Comparison of ENCODE assay signal across 8 mouse cellular contexts in the genomic region with DNA sequence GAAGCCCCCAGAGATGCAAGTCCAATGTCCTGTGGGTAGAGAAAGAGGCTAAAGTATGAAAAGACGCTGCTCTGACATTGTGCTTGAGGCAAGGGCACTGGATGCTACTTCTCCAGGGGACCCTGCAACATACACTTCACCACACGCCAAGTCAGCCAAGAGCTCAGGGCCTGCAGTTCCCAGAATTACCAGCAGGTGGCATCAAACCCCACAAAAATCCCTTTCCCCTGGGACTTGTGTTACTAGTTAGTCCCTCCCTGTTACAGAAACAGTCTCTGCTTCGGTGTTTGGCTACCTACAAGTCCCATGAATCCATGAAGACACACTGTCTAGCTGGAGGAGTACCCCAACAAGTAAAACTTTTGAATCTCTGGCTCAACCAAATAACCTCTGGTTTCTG. TPM values are rescaled to one million over a fixed set of nuclear protein-coding genes. Genes with fewer than 3 reads are reported as not detected.
DNase-seq lines count a peak whose midpoint lies in the region; ATAC-seq and TF ChIP-seq lines count a peak whose summit lies in the region.

No protein-coding gene starts in this region.

- H3K27ac ChIP-seq in forebrain, postnatal 0 days (ENCODE audit: low read depth, low read length) = no peak overlapping the region
- H3K27ac ChIP-seq in hindbrain, embryonic 15.5 days (replicated peaks) = no peak overlapping the region

- no peak overlapping the region for H3K9ac ChIP-seq in forebrain, postnatal 0 days
- no peak overlapping the region for H3K9ac ChIP-seq in hindbrain, embryonic 15.5 days

- no peaks in the 10 kb centered on the region for H3K4me1 ChIP-seq in forebrain, postnatal 0 days (ENCODE audit: insufficient read depth)
- H3K4me1 ChIP-seq in hindbrain, embryonic 15.5 days (replicated peaks) = no peaks in the 10 kb centered on the region; the same call in 1 of the 2 replicates

- no peaks in the 10 kb centered on the region for H3K9me3 ChIP-seq in forebrain, postnatal 0 days (ENCODE audit: low read length)
- no peaks in the 10 kb centered on the region for H3K9me3 ChIP-seq in hindbrain, embryonic 15.5 days

- peak; percentile 99 for TF ChIP-seq CTCF in forebrain, postnatal 0 days (IDR thresholded peaks at IDR 0.05; ENCODE audit: low read depth)

- 4% methylated on average over 3 of the region's 3 CpGs for WGBS in forebrain, postnatal 0 days
- 5% methylated on average over 3 of the region's 3 CpGs for WGBS in hindbrain, embryonic 15.5 days

- DNase-seq in NIH3T3 (ENCODE audit: low read depth) = peak; percentile 84
- DNase-seq in cerebellum, adult 11-12 months = peak; percentile 36
- DNase-seq in forebrain, postnatal 0 days = peak; percentile 95
- DNase-seq in layer of hippocampus, postnatal 25 days (ENCODE audit: extremely low spot score in 1 of 2, low spot score in 1 of 2) = peak; percentile 83 to 92
- DNase-seq in mesoderm, embryonic 11.5 days (ENCODE audit: low read depth, low spot score) = peak; percentile 90
- peak; percentile 48 to 59 for DNase-seq in right cerebral cortex, postnatal 36 days (ENCODE audit: low spot score in 2 of 2)
- DNase-seq in yolk sac, embryonic 10.5 days (ENCODE audit: low spot score) = peak; percentile 75

- H3K4me3 ChIP-seq in forebrain, postnatal 0 days (ENCODE audit: low read depth, low read length) = no peak overlapping the region
- no peak overlapping the region for H3K4me3 ChIP-seq in hindbrain, embryonic 15.5 days

- ATAC-seq in forebrain, postnatal 0 days = peak; percentile 89
- ATAC-seq in hindbrain, embryonic 15.5 days (ENCODE audit: low FRiP score, low read depth) = peak; percentile 71; the same call in 1 of the 2 replicates

- H3K27me3 ChIP-seq in forebrain, postnatal 0 days (ENCODE audit: insufficient read depth, low read length) = no peaks in the 10 kb centered on the region; the same call in 1 of the 2 replicates
- H3K27me3 ChIP-seq in hindbrain, embryonic 15.5 days = no peaks in the 10 kb centered on the region

- no peak overlapping the region for H3K4me2 ChIP-seq in forebrain, postnatal 0 days (ENCODE audit: low read depth)
- H3K4me2 ChIP-seq in hindbrain, embryonic 15.5 days = no peak overlapping the region

- H3K36me3 ChIP-seq in forebrain, postnatal 0 days (ENCODE audit: insufficient read depth) = no peaks in the 10 kb centered on the region
- H3K36me3 ChIP-seq in hindbrain, embryonic 15.5 days = no peaks in the 10 kb centered on the region

RNA-seq across cellular contexts. Expression of a gene that starts 36.3 kb away (rescaled TPM):
- 7.9 and 15.6 TPM in 2 replicates for total RNA-seq in forebrain, postnatal 0 days (2014; rRNA removed)
- polyA plus RNA-seq in forebrain, postnatal 0 days (2015; fragmentation: Nextera tagmentation; extraction: Ambion mirVana) = 7.9 and 8.9 TPM in 2 replicates
- polyA plus RNA-seq in hindbrain, embryonic 15.5 days (2015; fragmentation: Nextera tagmentation; extraction: Ambion mirVana) = 10.7 and 11.0 TPM in 2 replicates
- under 1 TPM; 0.49 to 0.62 TPM for total RNA-seq in layer of hippocampus, postnatal 25 days (2021)

Comparison
In these comparisons a context has a peak if more than half of its experiments do, and no peak if none do; other contexts are left out.
1. DNase-seq: peak in every context shown above with its lines; median percentile 95 in forebrain, postnatal 0 days; 90 in mesoderm, embryonic 11.5 days; 88 in layer of hippocampus, postnatal 25 days; 84 in NIH3T3; 75 in yolk sac, embryonic 10.5 days; 54 in right cerebral cortex, postnatal 36 days; 36 in cerebellum, adult 11-12 months.